Mouse (Mus musculus) thymus, adult 2 months (tissue): Measurements from ENCODE around the gene Slc45a3. TPM values are rescaled to one million over a fixed set of nuclear protein-coding genes. Genes with fewer than 3 reads are reported as not detected.

Experiments
- DNase-seq: peaks from one replicate; pipeline ENCODE4 v3.0.0; 2021
- H3K27ac ChIP-seq: fragments of 200-500 bp; 2 replicates; pipeline ENCODE4 v1.5.1; 2012; ENCODE audit warnings: low read length, control low read depth; ENCODE audit not compliant: control insufficient read depth, insufficient read depth
- H3K27me3 ChIP-seq: fragments of 200-500 bp; 2 replicates; pipeline ENCODE4 v1.6.1; 2012; ENCODE audit warnings: mild to moderate bottlenecking, low read length, moderate library complexity, mixed read lengths; ENCODE audit not compliant: control insufficient read depth, insufficient read depth
- H3K36me3 ChIP-seq: fragments of 200-500 bp; 2 replicates; pipeline ENCODE4 v1.6.1; 2012; ENCODE audit warnings: mild to moderate bottlenecking, low read length, moderate library complexity; ENCODE audit not compliant: control insufficient read depth, insufficient read depth
- H3K4me1 ChIP-seq: fragments of 200-500 bp; replicated peaks from 2 replicates; pipeline ENCODE4 v1.6.1; 2012; ENCODE audit warnings: low read length; ENCODE audit not compliant: control insufficient read depth, insufficient read depth
- H3K4me3 ChIP-seq: fragments of 200-500 bp; 2 replicates; pipeline ENCODE4 v1.5.1; 2012; ENCODE audit warnings: mild to moderate bottlenecking, low read length, control low read depth, moderate library complexity; ENCODE audit not compliant: control insufficient read depth, insufficient read depth
- CTCF ChIP-seq: fragments of 200-500 bp; IDR thresholded peaks from 2 replicates; pipeline ENCODE4 v1.5.1; 2012; ENCODE audit warnings: mild to moderate bottlenecking, control low read depth, low read length, moderate library complexity, borderline replicate concordance; ENCODE audit not compliant: control insufficient read depth, poor library complexity, insufficient read depth; ENCODE audit errors: extremely low read depth
- POLR2A ChIP-seq: fragments of 200-500 bp; IDR thresholded peaks from 2 replicates; pipeline ENCODE4 v1.6.1; 2012; ENCODE audit warnings: mild to moderate bottlenecking, low read length, control low read depth, moderate library complexity; ENCODE audit not compliant: control insufficient read depth, poor library complexity, insufficient read depth; ENCODE audit errors: extremely low read depth
- WGBS: fragments of 180-500 bp; shearing (Covaris S2); methylation state at CpG from one replicate; pipeline ENCODE4 v1.1.7; 2018; 5-methylcytosine and 5-hydroxymethylcytosine counted together
- polyA plus RNA-seq: library from polyadenylated mRNA; depleted of rRNA; stranded (reverse); fragments of >200 nt; gene quantifications from 2 replicates; pipeline ENCODE4 v1.2.3, GENCODE M21; 2012; rRNA removed

Gene Slc45a3
- 6.4 and 7.1 TPM in 2 replicates for polyA plus RNA-seq

- peaks cover 24% of the 10 kb centered on the region for H3K4me1 ChIP-seq
- H3K27me3 ChIP-seq: peaks cover 9% of the 10 kb centered on the region
- TF ChIP-seq POLR2A: no peak
- 0 out of 2 replicates have a peak, but pooled peaks have one; percentile 14 for TF ChIP-seq CTCF
- DNase-seq: no peak
- H3K4me3 ChIP-seq: peak within 1 kb of the TSS; percentile 57
- no peaks in the 10 kb centered on the region for H3K36me3 ChIP-seq
- H3K27ac ChIP-seq: no peak within 1 kb of the TSS
- WGBS: 1% methylated on average over 35 of the region's 35 CpGs
These were observed at the start of gene Slc45a3 for GRCm38 (mm10) chr1:131962606-131963084. Gene Slc45a3 (plus strand): TSS chr1:131962967.

GRCm38 (mm10) chr1:131917634-131918033 is 45.1 kb upstream of the Slc45a3 start:
- DNase-seq: no peak
- TF ChIP-seq CTCF (no peak), POLR2A (no peak)
- Histone ChIP-seq H3K27ac (no peak overlapping the region), H3K4me1 (no peaks in the 10 kb centered on the region), H3K36me3 (peaks cover 38% of the 10 kb centered on the region), H3K27me3 (no peaks in the 10 kb centered on the region), H3K4me3 (no peak overlapping the region)
- WGBS: 67% methylated on average over 6 of the region's 6 CpGs

GRCm38 (mm10) chr1:131919052-131919451 is 43.7 kb upstream of the Slc45a3 start:
- Histone ChIP-seq H3K4me3 (no peak overlapping the region), H3K36me3 (peaks cover 52% of the 10 kb centered on the region), H3K27ac (no peak overlapping the region), H3K4me1 (no peaks in the 10 kb centered on the region), H3K27me3 (no peaks in the 10 kb centered on the region)
- 97% methylated on average over 2 of the region's 2 CpGs for WGBS
- no peak for TF ChIP-seq CTCF
- TF ChIP-seq POLR2A: no peak
- no peak for DNase-seq

- TF ChIP-seq POLR2A: no peak
- TF ChIP-seq CTCF: no peak
These were observed 40.7 kb upstream of the Slc45a3 start for GRCm38 (mm10) chr1:131922100-131922499.

GRCm38 (mm10) chr1:131933471-131933870 is 29.3 kb upstream of the Slc45a3 start:
- 83% methylated on average over 2 of the region's 2 CpGs for WGBS
- H3K36me3 ChIP-seq: peaks cover 48% of the 10 kb centered on the region

More at GRCm38 (mm10) chr1:131922100-131922499, 40.7 kb upstream of the Slc45a3 start:
- peaks cover 79% of the 10 kb centered on the region for H3K36me3 ChIP-seq
- DNase-seq: no peak
- H3K4me1 ChIP-seq: no peaks in the 10 kb centered on the region
- no peaks in the 10 kb centered on the region for H3K27me3 ChIP-seq
- 95% methylated on average over 3 of the region's 3 CpGs for WGBS
- no peak overlapping the region for H3K4me3 ChIP-seq
- H3K27ac ChIP-seq: no peak overlapping the region

GRCm38 (mm10) chr1:131937659-131938305 is 25.0 kb upstream of the Slc45a3 start:
- Histone ChIP-seq H3K4me1 (no peaks in the 10 kb centered on the region), H3K27ac (no peak overlapping the region), H3K4me3 (no peak overlapping the region), H3K27me3 (no peaks in the 10 kb centered on the region), H3K36me3 (peaks cover 13% of the 10 kb centered on the region)
- peak; percentile 51 for DNase-seq
- TF ChIP-seq POLR2A: no peak
- no peak for TF ChIP-seq CTCF
- WGBS: 63% methylated on average over 6 of the region's 6 CpGs

More at GRCm38 (mm10) chr1:131933471-131933870, 29.3 kb upstream of the Slc45a3 start:
- no peak overlapping the region for H3K4me3 ChIP-seq
- no peak for TF ChIP-seq POLR2A
- TF ChIP-seq CTCF: no peak
- DNase-seq: no peak
- H3K27ac ChIP-seq: no peak overlapping the region
- H3K4me1 ChIP-seq: no peaks in the 10 kb centered on the region
- no peaks in the 10 kb centered on the region for H3K27me3 ChIP-seq

GRCm38 (mm10) chr1:131938811-131939210 is 24.0 kb upstream of the Slc45a3 start:
- no peak overlapping the region for H3K27ac ChIP-seq
- no peaks in the 10 kb centered on the region for H3K4me1 ChIP-seq
- H3K36me3 ChIP-seq: peaks cover 7% of the 10 kb centered on the region
- TF ChIP-seq POLR2A (no peak), CTCF (no peak)
- 88% methylated on average over 1 of the region's 1 CpGs for WGBS
- DNase-seq: no peak
- H3K4me3 ChIP-seq: no peak overlapping the region
- H3K27me3 ChIP-seq: no peaks in the 10 kb centered on the region
